Mouse (Mus musculus): ENCODE data around the gene Sdc4.

Gene Sdc4

GRCm38 (mm10) chr2:164443460-164444000 lies at the start of gene Sdc4:
Gene Sdc4 (minus strand): TSS chr2:164443887.
- no peak for DNase-seq

- DNase-seq: no peak
These were observed 44.1 kb upstream of the Sdc4 start for GRCm38 (mm10) chr2:164487812-164488211.

DNA sequence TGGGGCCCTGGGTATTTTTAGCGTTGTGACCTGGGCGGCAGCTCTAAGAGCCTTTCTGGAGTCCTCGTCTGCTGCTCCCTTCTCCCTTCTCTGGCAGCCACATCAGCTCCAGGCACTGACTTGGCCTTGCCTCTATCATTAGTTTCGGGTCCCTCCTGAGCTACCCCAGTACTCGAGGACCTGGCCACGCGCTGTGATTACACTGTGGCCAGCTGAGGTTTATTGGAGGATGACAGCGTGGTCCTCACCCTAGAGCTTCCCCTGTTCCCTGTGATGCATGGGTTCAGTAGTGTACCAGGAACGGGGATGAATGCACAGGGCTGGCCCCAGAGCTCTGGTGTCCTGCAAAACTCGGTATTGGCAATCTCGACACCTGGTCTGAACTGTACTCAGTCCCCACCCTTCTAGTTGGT lies 43.4 kb upstream of the Sdc4 start:
- DNase-seq: no peak

DNA sequence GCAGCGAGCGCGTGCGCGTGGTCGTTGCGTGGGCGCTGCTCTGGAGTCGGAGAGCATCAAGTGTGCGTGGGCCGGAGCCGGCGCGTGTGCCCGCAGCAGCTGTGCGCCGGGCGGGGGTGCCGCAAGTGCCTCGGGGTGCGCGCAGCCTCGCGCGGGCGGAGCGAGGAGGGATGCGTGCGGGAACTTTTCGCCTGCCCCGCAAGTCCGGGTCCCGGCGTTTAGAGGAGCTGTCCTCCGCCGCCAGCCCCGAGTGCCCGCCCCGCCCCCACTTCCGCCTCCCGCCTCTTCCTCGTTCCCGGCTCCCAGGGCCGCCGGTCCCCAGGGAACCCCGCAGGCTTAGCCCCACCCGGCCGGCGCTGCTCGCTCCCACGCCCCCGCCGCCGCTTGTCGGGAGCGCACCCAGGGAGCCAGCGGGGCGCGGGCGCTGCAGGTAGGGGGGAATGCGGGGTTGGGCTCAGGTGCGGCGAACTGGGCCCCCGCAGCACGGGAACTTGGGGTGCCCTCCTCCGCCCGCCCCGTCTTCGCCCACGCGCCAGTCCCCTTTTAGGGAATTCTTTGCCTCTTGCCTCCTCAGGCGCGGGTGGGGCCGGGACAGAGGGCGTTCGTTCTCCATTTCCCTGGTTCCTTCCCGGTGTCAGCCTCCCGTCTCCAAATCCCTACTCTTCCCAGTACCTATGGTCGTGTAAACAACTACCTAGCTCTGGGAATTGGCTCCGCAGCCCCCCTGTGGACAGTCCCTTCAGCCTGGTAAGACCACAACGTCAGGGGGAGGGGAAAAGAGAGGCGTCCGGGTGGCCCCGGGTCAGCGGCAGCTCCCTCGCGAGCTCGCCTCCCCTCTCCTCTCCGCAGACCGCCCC lies 42.8 kb upstream of the Sdc4 start:
- DNase-seq: peak; percentile 41

GRCm38 (mm10) chr2:164485681-164486257 lies 42.1 kb upstream of the Sdc4 start, which contains the start of gene Dbndd2:
Gene Dbndd2 (plus strand): TSS chr2:164486106.
- no peak for DNase-seq

GRCm38 (mm10) chr2:164473624-164474023 lies 29.9 kb upstream of the Sdc4 start, which contains the start of gene Trp53tg5:
Gene Trp53tg5 (minus strand): TSS chr2:164473724.
- no peak for DNase-seq

GRCm38 (mm10) chr2:164470254-164470653 lies 26.6 kb upstream of the Sdc4 start:
- DNase-seq: peak; percentile 55

DNA sequence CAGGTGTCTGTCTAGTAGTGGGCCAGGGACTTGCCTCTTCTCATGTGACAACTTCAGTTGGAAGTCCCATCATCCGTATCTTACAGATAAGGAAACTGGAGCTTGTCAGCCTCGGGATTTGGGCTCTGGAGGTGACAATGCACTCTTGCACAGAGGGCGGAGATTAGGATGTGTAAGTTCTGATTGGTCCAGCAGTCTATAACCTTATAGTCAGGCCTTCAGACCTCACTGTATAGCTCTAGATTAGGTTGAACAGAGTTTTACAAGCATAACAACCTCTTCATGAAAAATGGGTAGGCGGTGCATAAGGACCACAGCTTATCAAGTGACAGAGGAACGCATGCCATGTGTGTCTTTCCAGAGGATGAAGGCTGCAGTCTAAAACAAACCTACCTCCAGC lies 23.1 kb upstream of the Sdc4 start:
- no peak for DNase-seq

DNA sequence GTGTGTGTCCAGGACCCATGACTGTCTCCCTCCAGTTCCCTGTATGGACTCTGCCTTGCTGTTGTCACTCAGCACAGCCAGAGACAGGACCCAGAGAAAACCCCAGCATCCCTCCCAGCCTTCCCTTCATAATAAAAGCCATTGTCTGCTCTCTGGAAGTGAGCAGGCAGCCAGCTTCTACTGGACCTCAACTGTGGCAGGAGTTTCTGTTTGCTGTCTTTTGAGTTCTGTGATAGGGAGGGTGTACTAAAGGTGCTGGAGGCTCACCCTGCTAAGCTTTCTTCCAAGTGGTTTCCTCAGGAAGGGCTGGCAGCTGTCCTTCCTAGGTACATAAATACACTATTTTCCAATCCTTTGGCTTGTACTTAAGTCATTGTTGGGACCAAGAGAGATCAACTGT lies 21.5 kb upstream of the Sdc4 start:
- no peak for DNase-seq

DNA sequence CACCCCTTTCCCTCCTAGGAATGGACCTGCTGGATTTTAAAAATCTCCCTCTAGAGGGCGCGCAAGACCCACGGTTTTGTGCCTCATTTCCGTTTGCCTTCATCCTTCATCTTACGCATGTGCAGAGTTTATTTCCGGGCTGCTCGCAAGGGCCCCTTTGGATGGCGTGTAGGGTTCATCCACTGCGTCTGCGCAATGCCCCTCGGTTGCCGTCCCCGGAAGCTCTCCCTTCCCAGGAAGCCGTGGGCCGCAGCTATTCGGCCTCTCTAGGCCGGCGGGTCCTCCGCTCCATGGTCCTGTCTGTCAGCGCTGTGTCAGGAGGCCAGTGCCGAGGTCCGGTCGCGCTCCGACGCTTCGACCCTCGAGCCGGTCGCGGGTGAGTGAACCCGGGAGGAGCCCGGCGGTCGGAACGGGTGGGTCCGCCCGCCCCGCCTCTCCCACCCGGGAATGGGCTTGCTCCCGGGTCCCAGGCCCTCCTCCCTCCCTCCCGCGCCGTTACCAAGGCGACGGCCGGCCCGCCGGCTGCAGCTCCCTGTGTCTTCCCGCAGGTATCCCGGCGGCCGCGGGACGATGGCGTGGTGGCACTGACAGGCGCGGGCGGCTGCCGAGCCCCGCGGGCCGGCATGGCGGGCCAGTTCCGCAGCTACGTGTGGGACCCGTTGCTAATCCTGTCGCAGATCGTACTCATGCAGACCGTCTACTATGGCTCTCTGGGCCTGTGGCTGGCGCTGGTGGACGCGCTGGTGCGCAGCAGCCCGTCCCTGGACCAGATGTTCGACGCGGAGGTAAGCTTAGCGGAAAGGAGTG lies 17.3 kb upstream of the Sdc4 start, which contains the start of gene Gm20458:
Gene Gm20458, plus strand, starts transcription at position 223 of the 807 bp plus-strand sequence.
- peak; percentile 94 for DNase-seq

- DNase-seq: peak; percentile 35
These were observed 14.8 kb upstream of the Sdc4 start for GRCm38 (mm10) chr2:164458535-164458934.

GRCm38 (mm10) chr2:164457942-164458341 lies 14.3 kb upstream of the Sdc4 start:
- DNase-seq: no peak

- no peak for DNase-seq
These were observed 13.2 kb upstream of the Sdc4 start, which contains the start of gene Sys1 for GRCm38 (mm10) chr2:164456864-164457300. Gene Sys1 (plus strand): TSS chr2:164456964.

DNA sequence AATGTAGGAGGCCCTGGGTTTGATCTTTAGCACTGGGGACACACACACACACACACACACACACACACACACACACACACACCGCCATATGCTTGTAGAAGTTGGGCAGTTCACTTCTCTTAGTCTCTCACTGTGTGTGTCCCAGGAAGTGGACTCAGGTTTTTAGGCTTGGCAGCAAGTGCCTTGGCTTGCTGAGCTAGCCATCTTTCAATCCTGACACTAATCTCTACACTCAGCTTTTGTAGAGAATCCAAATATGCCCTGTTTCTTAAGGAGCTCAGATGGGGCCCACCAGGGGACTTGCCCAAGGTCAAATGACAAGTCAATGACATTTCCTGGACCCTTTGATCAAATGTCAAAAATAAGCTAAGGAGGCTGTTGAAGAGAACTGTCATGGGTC lies 12.7 kb upstream of the Sdc4 start:
- DNase-seq: no peak

DNA sequence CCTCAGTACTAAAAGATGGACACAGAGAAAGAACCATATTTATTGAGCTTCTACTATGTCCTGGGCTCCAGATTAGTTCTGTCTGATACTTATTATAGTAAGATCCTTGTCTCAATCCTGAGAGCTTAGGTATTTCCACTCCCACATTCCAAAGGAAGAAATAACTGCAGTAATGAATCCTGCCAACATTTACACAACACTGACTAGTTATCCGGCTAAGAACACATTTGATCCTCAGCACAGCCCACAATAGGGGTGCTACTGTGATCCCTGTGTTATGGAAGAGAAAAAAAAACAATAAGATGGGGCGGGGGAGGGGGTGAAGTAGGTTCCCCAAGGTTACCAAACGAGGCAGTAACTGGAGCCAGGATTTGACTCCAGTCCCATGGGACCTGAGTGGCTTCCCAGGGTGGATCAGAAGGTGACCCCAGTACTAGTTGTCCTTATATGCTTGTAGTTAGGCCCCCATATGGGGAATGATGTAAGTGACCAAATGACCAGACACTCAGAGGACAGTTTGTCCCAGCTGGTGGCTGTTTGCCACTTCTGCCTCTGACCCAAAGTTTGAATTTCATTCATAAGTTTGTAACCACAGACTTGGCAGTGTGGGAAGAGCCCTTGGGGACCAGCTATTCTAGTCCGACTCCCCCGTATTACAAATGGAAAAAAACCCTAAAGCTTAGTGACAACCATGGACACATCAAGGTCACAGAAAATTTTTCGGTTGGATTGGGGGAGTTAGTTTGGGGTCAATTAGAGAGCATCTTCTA lies 11.9 kb upstream of the Sdc4 start:
- DNase-seq: no peak

DNA sequence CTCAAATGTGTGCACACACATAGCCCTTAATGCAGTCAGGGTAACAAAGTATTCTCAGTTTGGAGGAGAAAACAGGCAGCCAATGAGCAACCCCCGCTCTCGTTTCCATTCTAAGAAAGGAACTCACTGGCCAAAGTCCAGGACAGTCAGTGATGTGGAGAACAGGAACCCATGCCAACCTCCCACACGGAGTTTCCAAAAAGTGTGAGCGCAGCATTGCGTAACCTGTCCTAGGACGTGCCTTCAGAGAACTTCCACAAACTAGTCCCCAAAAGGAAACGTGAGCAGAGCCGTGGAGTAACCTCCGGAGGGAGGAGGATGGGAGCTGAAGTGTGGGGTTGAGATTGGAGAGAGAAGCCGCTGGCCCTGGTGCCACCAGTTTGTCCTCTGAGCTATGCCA lies 11.2 kb upstream of the Sdc4 start:
- DNase-seq: peak; percentile 16

DNA sequence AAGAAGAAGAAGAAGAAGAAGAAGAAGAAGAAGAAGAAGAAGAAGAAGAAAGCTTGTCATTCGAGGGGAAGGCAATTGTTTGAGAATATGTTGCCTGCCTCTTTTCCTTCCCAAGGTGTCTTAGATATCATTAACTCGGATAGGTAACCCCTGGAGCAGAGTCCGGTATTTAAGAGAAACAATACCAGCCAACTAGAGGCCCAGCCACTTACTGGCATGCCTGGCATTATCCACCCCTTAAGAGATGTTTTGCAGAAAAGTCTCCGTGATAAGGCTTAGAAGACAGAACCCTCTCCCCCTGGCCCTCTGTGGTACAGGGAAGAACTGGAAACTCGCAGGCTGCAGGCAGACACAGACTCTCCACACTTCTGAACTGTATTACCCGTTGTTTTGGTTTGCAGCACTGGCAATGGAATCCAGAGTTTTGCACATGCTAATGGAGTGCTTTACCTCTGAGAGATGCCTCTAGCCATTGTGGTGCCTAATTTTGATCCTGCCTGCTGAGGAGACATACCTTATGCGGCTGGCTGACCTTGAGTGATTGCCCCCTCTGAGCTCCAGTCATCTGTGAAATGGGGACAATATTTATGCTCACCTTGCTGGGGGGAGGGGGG lies 10.3 kb upstream of the Sdc4 start:
- DNase-seq: no peak

DNA sequence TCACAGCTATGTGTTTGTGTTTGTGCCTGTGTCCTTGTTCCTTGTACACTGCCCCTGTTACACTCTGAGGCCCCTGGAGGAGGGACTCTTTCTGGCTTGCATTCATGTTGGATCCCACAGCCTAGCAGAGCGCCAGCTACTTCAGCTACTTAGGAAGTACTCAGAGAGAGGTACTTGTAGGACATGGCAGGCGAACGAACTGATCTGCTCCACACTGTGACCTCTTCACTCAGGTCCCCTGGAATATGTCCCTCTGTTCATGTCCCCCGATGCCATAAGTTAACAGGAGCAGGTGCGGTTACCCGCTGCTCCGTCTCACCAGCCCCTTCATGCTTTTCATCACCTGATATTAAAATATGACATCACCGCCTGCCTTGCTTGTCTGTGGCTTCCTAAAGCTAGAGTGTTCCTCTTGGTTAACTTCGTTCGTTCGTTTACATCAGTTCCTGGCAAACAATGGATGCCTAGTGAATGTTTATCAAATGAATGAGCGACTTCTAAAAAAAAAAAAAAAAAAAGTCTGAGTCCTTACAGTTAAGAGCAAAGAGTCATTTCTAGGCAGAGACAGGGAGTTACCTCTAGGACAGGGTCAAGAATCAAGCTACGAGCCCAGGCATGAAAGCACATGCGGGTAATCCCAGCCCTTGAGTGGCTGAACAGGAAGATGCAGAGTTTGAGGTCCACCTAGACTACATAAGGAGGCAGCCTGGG lies 9.5 kb upstream of the Sdc4 start:
- DNase-seq: no peak

DNA sequence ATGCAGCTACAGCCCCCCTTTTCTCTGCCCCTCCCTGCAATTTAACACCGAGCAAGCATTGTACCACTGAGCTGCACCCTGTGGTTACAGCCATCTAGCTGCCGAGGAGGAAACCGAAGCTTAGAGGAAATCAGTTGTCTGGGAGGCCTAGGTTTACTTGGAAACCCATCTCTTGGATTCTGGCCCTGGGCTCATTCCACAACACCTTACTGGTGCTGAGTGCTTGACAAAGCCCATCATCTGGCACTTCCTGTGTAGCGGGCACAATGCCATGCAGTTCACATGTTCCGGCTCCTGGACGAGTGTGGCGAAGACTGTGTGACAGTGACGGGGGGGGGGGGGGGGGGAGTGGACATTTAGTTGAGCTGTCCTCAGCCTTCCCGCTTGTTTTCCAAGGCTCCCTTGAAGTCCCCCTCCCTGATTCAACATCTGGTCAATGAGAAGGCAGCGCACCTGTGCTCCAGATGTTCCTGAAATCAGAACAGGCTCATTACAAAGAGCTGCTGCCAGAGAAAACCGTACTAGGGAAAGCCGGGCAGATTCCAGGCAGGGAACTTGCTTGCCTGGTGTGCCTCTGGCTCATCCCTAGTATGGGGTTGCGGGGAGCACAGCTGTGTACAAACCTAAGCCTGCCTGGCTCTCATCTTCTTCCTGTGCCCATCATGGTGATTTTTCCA lies 8.5 kb upstream of the Sdc4 start:
- DNase-seq: no peak

- no peak for DNase-seq
These were observed 5.8 kb upstream of the Sdc4 start for GRCm38 (mm10) chr2:164449341-164450042.

Data from liver (tissue).